Mouse (Mus musculus): Measurements from ENCODE around the gene Mrrf.
"Not testable (repeated sequence)": the region's sequence is repeated elsewhere in the genome, so short reads cannot be mapped to it uniquely, and the experiment has no call there.

The Mrrf gene

DNA sequence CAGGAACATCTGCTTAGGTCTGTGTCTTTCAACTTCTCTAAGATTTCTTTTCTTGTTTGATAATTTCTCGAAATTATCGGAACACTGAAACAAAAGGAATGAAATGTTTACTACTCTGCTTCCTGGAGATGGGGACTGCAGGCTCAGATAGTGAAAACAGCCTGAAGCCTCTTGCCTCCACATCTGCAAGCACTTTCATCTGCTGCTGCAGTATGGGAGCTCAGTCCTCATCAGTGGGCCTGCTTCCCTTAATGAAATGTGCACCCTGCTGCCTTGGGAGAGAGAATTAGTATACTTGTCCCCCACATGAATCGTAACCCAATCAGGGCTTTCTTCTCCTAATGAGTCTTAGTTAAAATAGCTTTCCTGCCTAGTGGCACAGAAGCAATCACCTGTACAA, 7.1 kb upstream of the Mrrf start:
- no peak for DNase-seq (ENCODE audit: low read depth)

DNA sequence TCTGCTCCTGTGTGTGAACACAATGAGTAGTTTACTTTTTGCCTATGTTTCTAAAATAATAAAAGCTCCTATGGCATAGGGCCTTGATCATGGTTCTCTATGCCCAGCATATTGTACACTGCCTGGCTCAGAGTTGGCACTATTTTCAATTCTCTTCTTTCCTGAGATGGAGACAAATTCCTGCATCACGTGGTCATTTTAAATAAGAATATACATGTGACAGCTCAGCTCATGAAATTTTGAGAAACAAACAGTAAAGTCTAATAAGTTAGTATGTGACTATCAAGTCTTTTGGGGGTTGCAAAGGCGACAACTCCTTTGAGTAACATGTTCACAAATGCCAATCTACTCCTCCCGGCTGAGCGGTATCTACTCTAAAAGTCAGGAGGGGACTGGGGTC, 302 bp upstream of the Mrrf start:
- no peak for DNase-seq (ENCODE audit: low read depth)

DNA sequence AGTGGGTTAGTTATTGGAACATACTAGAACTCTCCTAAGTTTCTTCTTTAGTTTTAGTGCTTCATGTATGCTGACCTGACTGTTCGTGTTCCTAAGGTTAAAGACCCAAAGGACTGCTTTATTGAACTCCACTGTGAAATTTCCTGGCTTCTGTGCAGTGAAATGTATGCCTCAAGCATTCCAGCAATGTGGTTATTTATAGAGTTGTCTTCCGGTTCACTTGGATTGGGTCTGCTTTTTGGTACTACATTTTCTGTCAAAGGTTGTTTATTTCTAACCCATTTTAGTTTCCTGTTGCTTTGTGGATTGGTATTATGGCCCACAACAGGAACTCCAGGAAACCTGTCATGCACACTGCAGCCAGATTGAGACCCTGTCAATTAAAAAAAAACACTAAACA, 2.9 kb downstream of the Mrrf start:
- DNase-seq (ENCODE audit: low read depth) = no peak

DNA sequence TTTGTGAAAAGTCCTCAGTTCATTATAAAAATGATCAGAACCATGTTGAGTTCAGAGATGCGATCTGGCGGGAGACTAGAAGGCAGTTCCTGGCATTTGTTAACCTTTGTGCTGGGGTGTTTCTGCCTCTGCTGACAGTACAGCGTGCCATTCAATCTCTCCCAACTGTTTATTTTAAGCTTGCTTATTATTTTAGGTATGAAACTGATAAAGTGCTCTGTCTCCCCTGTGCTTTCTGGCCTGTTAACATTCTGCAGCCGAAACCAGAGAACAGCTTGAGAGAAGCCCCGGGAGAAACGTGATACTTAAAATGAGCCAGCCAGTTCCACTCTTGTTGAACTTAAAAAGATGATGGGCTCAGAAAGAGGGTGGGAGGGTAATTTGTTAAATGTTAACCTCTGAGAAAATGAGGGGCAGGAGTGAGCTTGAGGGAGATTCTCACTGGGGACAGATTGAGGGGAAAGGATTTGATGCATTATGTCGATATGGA, 12.7 kb downstream of the Mrrf start:
- no peak for DNase-seq (ENCODE audit: low read depth)

DNA sequence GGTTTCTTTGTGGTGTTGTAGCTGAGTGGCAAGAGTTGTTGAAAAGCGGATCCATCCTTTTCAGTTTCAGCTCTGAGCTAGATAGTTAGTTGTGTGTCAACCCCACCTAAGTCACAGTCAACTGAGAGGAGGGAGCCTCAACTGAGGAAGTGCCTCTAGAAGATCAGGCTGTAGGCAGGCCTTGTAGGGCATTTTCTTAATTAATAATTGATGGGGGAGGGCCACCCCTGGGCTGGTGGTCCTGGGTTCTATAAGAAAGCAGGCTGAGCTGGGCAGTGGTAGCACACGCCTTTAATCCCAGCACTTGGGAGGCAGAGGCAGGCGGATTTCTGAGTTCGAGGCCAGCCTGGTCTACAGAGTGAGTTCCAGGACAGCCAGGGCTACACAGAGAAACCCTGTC, 16.2 kb downstream of the Mrrf start:
- not testable (repeated sequence) for DNase-seq (ENCODE audit: low read depth)

DNA sequence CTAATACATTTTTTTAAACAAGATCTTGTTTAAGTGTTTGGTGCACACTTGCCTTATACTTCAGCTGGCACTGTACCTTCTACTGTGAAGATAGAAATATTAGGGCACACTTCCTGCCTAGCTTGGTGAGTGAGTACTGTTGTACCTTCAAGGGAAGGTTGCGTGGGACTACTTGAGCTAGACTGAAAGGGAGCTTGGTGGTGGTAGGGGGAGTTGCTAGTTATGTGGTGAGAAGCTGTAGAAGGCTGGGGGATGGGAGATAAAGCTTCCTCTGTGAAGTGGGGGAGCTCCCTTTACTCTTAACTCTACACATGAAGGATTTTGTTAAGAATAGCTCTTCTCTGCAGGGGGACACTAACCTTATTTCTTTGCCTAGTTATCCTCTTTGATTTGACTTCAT, 21.3 kb downstream of the Mrrf start:
- DNase-seq (ENCODE audit: low read depth) = peak; percentile 14

DNA sequence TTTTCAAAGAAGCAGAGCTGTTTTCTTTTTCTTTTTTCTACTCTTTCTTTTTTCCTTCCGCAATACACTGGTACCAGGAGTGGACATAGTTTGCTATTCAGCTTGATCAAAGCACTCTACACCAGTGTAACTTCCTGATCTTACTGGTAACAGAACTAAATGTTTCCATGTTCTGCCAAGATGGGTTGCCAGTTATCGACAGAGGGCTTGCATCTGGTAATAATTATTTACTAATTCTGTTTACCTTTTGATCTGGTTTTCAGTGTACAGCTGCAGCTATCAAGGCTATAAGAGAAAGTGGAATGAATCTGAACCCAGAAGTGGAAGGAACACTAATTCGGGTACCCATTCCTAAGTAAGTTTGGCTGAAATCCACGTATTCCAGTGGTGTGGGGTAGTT, 23.1 kb downstream of the Mrrf start:
- DNase-seq (ENCODE audit: low read depth) = no peak

DNA sequence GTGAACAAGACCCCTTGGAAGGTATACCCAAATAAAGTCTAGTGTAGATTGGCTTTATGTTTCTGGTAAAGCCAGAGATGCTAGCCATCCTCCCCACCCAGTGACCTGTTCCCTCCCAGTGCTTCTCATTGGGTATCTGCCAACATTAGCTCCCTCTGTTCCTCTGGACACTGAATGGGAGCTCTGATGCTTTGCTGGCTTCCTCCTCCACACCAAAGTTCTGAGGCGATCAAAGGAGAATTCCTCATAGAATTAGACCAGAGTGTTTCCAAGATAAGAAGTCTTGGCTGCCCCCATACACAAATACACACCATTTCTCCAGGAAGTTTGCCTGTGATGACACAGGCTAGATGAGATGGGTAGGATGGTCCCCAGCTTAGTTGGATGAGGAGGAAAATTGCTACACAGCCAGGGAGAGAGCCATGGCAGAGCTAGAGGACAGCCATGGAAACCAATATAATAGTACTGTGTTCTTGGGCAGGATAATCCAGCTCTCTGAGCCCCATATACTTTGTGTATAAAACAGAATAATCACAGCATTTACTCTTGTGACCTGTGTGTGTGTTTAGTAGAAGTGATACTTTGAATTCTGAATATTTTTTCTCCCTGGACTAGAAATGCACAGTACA, 31.9 kb downstream of the Mrrf start:
- DNase-seq (ENCODE audit: low read depth) = no peak

DNA sequence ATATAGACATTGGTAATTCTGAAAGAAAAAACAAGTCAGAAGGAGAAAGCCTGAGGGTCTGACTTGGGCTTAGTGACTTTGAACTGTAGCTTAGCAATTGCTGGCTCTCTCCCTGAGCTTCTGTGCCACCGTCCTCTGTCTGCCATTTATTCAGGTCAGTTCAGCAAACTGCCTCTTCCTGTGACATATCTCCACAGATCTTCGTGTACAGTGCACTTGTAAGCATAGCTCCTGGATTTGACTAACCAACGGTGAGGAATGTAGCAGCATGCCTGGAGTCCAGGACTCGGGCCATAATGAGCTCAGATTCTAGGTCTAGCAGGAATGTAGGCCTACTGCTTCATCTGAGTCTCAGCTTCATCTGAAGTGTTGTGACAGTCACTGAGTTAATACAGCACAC, 33.0 kb downstream of the Mrrf start:
- DNase-seq (ENCODE audit: low read depth) = no peak

DNA sequence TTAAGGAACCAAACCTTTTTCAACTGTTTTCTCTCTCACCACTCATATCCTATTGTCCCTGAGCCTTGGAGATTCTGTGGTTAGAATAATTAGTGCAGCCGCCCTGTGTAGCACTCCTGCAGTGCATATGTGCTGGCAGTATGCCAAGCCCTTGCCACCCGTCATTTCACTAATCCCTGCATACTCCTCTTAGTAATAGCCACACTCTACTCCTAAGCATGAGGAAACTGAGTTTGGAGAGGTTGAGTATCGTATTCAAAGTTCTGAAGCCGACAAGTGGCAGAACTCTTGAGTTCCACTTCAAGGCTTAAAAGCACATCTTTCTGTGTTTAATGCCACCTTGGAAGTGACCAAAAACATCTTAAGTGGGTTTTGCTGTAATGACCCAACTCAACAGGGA, 35.9 kb downstream of the Mrrf start:
- no peak for DNase-seq (ENCODE audit: low read depth)

DNA sequence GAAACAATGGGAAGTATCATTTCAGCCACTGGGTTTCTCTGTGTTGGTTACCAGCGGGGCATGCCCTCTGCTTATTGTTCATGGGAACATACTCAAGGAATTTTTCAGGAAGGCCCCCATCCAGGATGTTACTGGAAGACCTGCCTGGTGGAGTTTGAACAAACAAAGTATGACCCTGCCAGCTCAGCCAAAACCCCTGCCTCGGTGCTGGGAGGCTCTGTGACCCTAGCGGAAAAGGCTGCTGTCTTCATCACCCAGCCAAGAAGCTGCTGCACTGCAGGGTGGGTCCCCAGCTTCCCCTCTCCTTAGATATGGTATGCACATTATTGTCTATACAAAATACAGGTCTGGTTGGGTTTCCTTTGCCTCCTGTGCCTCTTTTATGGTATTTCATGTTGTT, 36.4 kb downstream of the Mrrf start:
- DNase-seq (ENCODE audit: low read depth) = no peak

DNA sequence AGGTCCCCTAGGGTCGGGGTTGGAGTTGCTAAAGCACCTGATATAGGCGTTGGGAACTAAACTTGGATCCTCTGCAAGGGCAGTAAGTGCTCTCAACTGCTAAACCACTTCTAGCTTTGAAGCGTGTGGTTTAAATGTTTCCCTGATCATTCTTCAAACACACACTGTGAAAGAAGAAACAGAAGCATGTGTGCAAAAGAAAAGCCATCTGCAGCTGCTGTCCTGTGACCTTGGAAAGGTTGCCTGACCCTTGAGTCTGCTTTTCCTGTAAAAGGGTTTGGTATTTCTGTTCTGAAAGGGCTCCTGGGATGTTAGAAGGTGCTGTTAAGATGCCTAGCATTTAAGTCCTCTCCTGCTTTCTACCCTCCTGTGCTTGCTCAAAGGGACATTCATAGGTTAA, 43.3 kb downstream of the Mrrf start:
- DNase-seq (ENCODE audit: low read depth) = no peak

DNA sequence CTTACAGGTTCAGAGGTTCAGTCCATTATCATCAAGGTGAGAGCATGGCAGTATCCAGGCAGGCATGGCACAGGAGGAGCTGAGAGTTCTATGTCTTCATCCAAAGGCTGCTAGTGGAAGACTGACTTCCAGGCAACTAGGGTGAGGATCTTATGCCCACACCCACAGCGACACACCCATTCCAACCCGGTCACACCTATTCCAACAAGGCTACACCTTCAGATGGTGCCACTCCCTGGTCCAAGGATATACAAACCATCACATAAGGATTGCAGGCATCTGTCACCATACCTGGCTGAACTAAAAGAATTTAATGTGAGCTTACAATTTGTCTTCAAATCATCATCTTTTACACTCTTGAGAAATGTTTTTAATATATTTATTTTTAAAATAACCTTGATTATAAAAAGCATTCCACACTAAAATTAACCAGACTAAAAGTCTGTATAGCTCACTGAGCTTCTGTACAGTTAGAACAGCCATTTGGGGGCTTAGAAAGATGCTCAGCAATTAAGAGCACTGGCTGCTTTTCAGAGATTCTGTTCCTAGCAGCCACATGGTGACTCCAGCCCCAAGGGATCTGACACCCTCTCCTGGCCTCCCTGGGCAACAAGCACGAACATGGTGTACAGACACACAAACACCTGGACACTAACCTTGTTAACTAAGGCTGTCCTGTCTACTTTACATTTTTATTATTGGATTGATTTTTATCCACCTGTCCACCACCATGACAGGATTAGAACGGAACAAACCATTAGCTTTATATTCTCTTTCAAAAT, 45.6 kb downstream of the Mrrf start:
- DNase-seq (ENCODE audit: low read depth) = not testable (repeated sequence)

DNA sequence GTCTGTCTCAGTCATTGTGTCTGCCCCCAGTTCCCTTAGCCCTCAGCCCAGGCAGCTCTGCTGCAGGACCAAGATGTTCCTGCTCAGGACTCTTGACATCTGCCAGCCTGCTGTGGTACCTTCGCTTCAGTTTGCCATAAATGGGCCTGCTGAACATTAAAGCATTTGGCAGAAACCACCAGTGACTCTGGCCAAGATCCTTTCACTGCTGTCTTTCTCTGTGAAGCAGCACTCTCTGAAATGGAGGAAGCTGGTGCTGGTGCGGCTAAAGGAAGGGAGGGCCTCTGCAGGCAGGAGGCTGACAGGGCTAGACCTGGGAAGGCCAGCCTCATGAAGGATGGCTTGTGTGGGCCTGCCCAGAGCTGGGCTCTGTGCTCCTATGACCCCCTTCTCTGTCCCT, 47.1 kb downstream of the Mrrf start:
- no peak for DNase-seq (ENCODE audit: low read depth)

DNA sequence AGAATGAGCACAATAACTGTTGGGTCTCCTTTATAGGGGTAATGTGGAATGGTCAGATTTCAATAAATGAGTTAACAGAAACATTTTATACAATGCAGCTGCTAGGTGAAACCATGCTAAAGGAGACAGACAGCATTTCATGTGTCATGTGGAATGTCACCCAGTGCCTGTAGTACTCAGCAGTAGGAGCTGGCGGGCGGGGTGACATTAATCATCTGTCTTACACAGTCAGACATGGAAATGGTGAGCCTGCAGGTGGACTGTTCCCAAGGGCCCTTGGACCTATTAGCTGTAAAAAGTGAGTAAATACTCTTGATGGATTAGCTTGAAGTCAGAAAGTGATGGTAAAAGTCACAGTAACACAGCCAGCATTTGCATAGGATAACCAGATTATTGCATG, 48.0 kb downstream of the Mrrf start:
- no peak for DNase-seq (ENCODE audit: low read depth)

DNA sequence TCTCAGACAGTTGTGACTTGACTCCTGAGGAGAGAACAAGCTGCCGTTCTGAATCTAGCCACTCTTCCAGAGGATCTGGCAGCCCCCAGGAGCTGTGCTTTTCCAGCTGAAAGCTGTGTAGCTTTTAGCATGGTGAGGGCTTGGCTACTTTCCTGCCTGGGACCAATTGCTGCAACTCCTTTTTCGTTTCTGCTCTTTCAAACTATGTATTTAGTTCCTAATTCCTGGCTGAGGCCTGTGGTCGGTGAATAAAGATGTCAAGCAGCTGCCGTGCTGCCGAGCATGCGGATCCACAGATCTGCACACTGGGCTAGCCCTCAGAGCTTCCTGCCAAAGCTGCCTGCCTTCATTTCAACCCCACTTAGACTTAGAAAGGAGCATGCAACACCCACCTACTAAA, 48.7 kb downstream of the Mrrf start:
- DNase-seq (ENCODE audit: low read depth) = no peak

DNA sequence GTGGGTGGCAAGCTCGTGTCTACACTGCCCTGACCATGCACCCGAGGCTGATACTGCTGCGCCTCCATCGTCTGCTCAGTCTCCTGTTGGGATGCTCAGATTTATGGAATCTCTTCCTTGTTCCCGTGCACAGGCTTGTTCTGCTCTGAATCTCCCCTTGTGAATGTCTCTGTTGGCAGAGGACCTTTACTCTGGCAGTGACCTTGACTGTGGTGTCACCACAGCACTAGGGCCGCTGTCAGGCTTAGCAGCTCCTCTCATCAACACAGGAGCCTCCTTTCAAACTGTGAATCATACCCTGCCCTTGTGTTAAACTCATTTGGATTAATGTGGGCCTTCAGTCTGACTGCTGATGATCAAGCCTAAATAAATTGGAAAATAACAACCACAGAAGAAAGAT, 53.0 kb downstream of the Mrrf start:
- DNase-seq (ENCODE audit: low read depth) = not testable (repeated sequence)

DNA sequence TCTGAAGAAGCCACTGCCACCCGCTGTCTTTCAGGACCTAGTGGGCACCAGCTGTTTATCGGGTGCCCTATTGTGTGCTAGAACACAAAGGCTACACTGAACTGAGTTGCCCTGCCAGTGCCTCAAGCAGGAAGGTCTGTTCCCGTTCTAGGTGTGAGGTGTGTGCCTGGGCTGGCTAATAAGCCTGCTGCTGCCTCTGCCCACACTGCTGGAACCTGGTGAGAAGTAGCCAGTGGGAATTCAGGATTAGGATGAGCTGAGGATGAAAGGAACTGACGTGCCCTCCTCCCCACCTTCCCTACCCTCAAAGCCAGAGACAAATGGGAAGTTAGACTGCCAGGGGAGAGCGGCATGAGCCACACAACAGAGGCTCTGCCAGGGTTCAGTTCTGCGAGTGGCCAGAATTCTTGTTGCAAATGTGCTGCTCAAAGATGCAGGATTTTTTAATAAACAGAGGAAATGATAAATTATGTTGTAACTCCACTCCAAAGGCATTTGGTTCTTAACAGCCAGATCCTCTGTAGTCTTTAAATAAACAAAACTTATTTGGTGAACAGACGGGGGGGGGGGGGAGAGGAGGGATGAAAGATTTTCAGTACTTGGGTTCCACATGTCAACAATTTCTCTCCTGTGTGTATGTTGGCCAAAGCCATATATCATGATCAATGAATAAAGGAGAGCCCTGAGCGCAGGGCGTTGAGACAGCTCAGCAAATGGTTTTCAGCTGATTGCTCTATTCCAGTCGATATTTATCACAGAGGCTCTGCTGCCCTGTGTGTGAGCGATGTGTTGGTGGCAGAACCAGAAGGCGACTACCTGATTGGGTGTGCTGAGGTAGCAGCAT, 55.1 kb downstream of the Mrrf start:
- DNase-seq (ENCODE audit: low read depth) = no peak

DNA sequence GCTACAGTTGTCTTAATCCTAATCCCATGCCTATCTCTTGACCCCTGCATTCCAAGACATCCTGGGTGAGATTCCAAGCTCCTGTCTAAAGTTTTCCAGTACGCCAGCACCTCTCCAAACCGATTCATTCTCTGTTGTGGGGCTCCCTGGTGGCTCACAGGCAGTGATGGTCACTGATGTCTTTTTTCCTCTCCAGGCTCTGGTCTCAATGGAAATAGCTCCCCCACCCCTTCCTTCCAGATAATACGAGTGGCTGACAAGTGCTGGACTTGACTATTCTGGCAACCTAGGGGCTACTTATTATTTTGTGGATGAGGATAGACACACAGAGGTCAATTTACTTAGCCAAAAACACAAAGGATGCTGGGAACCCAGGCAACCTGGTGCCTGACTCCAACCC, 60.8 kb downstream of the Mrrf start:
- DNase-seq (ENCODE audit: low read depth) = no peak

DNA sequence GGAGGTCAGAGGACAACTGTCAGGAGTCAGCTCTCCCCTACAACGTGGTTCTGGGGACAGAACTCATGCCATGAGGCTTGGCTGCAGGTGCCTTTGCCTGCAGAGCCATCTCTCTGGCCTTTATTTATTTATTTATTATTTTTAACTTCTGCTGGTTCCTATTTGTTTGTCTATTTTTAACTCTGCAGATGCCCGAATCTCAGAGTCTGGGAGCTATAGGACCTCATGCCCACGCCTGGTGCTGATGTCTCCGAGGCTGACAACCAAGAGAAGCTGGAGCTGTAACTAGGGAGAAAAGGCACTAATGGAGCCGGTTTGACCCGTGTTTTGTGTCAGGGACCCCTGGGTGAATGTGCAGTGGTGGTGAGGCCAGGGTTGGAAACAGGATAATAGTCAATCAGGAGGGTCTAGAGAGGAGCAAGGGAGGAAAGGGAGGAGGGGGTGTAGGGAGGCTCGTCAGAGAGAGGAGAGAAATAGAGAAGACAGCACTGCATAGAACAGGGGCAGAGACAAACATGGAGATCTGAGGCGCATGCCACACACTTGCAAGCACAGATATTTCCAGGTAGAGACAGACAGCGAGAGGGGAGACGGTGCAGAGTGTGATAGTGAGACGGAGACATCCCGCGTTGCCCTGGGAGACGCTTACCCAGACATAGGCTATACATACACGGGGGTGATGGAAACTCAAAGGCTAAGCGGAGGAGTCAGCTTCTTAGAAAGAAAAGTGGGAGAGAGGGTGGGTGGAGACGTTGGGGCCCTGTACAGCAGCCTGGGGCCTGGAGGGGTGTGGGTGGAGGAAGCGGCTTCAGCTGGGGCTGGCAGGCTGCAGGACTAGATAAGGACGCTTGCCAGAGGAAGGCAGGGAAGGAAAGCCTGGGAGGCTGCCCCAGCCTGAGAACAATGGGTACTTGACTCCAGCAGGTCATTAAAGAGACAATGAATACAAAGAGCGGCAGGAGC, 62.0 kb downstream of the Mrrf start:
- no peak for DNase-seq (ENCODE audit: low read depth)

DNA sequence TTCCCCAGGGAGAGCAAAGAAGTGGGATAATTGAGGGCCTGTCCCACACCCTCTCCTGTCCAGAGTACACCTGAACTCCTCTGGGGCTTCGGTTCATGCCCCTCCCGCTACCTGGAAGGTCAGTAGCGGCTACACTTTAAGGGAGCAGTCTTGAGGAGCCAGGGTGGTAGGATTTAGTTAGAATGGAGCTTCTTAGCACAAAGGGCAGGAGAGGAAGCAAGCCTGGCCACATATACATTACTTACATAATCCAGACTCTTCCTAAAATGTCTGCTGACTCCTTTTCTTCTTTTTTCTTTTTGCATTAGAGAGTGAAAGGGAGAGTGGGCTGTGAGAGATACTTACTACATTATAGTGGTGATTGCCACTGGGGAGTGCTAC, 62.7 kb downstream of the Mrrf start:
- no peak for DNase-seq (ENCODE audit: low read depth)

DNA sequence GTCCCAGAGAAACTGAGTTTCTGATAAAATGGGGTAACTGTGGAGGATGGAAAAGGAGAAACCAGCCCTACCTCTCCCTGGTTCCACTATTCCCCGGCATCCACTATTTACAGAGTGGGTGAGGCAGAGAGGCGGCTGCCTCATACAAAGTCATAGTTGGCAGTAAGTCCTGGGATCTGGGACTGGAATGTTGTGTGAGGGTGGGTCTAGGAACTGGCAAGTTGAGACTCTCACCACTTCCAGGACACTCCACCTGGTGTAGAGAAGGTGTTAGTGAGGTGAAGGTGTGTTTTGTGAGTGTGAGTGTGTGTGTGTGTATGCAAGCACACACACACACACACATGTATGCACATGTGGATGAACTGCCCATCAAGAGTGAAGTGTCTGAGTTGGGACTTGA, 64.6 kb downstream of the Mrrf start:
- DNase-seq (ENCODE audit: low read depth) = no peak
